Mouse (Mus musculus) retina, postnatal 1 day (tissue): ENCODE results near the gene Kcnh4.

Experiments
- DNase-seq: peaks from one replicate; pipeline ENCODE4 v3.0.0-alpha.2; 2012

The Kcnh4 gene

DNA sequence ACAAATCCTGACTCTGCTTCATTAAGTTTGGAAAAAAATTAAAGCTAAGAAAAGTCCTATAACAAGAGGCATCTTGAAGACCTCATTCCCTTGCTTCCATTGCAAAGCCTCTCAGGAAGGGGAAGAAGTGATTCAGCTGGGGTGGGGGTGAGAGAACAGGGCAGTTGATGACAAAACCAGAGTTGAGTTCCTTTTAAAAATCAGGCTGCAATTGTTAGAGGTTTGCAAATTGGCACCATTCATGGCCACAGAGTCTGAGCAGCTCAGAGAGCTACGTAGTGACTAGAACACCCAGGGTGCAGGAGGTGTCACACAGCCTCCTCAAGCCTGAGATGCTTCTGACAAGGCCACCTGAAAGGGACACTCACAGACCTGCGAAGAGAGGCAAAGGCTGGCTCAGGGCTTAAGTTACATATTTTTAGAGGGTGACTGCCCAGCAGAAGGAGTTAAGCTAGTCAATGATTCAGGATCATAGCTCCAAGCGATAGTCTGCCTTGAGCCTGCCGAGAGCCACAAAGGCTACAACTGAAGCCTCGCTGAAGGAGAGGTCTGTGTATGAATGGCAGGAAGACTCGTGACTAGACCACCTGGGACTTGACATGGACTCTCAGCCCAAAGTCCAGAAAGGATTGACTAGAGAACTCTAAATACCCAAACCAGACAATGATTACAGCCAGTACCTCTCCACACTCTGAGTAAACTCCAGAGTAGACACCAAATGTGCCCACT, 29.1 kb downstream of the Kcnh4 start:
- DNase-seq, result no peak

GRCm38 (mm10) chr11:100729976-100730375, 29.8 kb downstream of the Kcnh4 start:
- DNase-seq, result no peak

DNA sequence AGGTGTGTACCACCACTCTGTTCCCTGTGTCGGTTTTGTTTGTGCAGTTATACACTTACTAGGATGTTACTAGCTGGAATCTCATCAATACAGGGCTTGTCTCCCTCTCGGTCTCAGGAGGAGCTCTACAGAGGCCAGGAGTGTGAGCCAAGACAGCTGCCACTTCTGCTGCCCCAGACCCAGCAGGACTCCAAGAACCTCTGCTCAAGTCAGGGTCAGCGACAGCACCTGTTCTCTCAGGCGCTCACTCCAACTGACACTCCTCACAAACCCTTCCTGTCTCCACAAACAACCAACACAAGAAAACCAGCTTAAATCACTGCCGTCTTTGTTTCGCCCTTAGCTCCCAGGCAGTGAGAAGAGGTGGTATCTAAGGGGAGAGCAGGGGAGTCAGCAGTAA, 31.1 kb downstream of the Kcnh4 start:
- no peak for DNase-seq

DNA sequence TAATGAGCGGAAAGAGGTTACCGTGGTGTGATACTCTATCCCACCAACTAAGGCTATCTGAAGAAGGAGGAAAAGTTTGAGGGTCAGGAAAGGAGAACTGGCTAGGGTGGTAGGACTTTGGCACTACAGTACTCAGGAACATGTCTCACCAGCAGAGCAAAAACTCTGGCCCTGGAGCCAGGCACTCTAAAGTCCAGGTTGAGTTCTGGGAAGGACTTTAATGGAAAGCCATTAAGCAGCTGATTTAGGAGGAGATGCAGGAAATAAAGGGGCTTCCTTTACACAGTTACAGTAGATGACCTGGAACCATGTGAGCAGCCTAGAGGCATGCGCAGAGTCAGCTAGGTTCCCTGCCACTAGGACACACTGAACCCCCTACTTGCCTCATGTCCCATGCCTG, 32.5 kb downstream of the Kcnh4 start:
- no peak for DNase-seq

DNA sequence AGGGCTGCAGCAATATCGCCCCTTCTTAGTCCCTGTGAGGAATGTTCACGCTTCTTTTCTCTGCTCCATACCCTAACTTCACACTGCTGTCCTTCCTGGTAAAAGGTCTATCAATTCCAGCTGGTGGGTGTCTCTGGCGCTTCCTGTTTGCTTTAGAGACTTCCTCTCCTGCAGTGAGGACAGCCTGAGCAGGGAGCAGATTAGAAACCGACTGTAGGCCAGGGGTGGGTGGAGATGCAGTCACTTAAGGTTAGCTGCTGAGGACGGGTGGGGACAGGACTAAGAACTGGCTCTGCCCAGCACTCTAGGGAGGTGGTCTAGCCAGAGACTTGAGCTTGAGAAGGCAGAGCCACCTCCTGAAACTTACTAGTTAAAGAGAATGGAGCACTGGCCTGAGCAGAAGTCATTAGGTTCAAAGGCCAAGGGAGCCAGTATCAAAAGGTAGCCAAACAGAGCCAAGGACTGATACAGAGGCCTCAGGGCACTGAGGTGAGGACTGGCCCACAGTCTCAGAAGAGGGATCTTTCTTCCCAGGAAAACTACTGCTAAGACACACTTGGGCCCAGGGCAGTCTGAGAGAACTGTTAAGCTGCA, 34.7 kb downstream of the Kcnh4 start:
- no peak for DNase-seq

GRCm38 (mm10) chr11:100722493-100723028, 37.2 kb downstream of the Kcnh4 start:
- DNase-seq, result no peak

GRCm38 (mm10) chr11:100721776-100722492, 37.8 kb downstream of the Kcnh4 start:
- no peak for DNase-seq

DNA sequence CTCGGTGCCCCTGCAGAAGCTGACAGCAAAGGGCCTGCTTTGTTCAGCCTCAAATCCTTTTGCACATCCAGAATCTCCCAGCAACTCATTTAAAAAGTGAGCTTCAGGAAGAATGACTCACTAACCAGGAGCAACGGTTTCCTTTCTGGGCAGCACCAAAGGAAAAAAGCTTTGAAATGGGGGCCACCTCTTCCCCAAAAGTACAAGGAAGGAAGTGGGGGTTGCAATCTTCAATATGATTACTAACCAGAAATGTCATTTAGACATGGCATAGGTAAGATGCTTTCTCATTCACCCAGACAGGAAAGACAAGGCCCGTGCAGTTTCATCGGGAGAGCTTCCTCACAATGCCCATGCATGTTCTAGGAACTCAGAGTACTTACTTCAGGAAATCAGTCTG, 38.5 kb downstream of the Kcnh4 start:
- no peak for DNase-seq

DNA sequence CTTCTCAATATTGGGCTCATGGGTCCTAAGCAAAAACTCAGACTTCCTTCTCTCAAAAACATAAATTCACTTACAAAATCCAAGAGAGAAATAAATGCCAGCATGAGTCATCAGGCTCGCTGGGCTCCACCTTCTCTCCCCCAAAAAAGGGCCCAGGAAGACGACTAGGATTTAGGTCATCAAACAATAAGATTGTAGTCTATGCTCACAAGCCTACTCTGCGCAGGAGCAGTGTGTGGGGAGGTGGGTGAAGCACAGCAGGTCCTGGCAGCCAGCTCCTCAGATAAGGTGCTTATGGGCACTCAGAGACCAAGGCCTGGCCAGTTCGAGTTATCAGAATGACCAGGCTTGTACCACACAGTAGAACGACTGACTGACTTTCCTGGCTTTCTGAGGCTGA, 39.4 kb downstream of the Kcnh4 start:
- DNase-seq, result no peak

GRCm38 (mm10) chr11:100719893-100720292, 39.8 kb downstream of the Kcnh4 start:
- DNase-seq, result no peak

DNA sequence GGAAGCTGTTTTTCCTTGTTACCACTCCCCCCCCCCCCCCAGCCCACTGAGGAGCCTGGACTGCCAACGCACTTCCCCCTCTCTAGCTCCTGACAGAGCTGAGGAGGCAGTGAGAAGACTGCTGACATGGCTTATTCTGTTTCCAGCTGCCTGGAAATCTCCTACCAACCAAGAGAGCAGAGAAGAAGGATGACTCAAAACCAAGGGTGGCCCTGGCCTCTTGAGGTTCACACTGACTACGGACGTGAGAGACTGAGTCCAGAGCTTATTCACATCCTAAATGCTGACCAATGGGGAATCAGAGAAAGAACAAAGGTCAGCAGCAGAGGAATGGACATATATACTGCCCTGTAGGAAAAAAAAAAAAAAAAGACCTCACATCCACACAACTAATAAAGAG, 40.4 kb downstream of the Kcnh4 start:
- DNase-seq, result no peak

- DNase-seq, result no peak
These were observed 40.9 kb downstream of the Kcnh4 start for GRCm38 (mm10) chr11:100718866-100719265.

DNA sequence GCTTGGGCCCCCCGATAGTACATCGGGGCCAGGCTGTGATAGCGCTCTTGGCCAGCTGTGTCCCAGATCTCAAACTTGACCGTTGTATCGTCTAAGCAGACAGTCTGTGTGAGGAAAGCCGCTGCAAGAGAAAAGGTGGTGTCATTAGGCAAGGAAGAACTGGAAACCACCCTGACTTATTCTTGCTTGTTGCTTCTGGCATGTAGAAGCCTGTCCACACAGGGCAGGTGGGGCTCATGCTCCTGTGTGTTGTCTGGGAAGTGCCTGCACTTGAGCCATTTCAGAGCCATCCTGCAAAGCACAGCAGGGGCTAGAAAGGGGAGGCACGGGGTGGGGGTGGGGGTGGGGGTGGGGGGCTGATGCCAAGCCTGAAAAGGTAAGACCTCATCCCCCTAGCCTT, 41.3 kb downstream of the Kcnh4 start:
- DNase-seq, result no peak

DNA sequence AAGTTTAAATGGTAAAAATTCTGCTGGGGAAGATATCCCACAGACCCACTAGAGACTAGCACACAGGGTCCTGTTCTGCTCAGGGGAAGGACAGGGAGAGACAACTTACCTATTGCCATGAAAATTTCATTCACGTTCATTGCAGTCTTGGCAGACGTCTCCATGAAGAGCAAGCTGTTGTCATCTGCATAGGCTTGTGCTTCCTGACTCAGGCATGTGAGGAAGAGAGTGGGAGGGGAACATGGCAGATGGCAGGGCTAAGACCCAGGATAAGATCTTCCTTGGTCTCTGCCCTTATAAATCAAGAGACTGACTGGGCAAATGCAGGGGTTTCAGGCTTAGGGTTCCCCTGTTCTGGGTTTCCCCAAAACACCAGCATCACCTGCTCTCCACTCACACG, 43.1 kb downstream of the Kcnh4 start:
- no peak for DNase-seq

DNA sequence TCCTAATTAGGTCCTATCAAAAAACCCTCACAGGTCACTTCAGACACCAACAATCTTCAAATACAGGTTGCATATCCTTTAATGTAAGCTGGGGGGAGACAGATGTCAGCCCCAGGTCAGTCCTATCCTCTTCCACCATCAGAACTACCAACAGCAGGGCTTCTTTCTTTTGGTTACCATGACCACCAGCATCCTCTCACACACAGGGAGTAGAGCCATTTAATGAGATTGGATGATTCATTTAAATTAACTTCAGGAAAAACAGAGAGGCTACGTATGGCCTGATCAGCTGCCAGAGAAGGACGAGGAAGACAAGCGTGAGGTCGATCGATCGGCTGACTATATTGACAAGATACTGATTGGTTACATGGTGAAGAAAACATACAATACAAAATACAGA, 44.8 kb downstream of the Kcnh4 start:
- DNase-seq, result peak; percentile 4

GRCm38 (mm10) chr11:100714534-100714915, 45.2 kb downstream of the Kcnh4 start:
- DNase-seq, result peak; percentile 74

DNA sequence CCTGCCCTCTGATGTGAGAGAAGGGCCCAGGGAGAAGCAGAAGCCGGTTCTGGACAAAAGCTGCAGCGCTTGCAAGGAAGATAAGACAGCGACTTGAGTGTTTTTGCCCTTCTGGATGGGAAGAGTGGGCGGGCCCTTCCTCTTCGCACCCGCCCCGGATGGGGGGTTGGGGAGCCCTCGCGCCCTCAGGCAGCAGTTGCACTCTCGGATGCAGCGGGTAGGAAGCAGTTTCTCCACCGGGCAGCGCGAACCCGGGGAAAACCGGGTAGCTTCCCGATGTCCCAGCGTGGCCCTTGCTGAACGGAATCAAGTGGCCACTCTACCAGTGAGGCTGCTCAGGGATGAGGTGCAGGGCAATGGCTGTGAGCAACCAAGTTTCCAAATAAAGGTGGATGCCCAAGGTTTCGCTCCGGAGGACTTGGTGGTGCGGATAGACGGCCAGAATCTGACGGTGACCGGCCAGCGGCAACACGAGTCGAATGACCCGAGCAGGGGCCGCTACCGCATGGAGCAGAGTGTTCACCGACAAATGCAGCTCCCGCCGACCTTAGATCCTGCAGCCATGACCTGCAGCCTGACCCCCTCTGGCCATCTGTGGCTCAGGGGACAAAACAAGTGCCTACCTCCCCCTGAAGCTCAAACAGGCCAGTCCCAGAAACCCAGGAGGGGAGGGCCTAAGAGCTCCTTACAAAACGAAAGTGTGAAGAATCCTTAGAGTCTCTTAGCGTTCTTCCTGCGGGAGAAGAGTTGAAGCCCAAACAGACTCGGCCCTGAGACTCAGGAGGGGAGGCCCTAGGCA, 45.8 kb downstream of the Kcnh4 start, which contains the start of gene Hspb9:
TSS of gene Hspb9 (plus strand) at position 116 of the 799 bp plus-strand sequence.
- peak; percentile 61 for DNase-seq

GRCm38 (mm10) chr11:100713174-100713573, 46.6 kb downstream of the Kcnh4 start:
- no peak for DNase-seq

GRCm38 (mm10) chr11:100711783-100712615, 47.7 kb downstream of the Kcnh4 start, which contains the start of gene Kat2a:
TSS of gene Kat2a (minus strand) at chr11:100712465.
- peak; percentile 88 for DNase-seq

DNA sequence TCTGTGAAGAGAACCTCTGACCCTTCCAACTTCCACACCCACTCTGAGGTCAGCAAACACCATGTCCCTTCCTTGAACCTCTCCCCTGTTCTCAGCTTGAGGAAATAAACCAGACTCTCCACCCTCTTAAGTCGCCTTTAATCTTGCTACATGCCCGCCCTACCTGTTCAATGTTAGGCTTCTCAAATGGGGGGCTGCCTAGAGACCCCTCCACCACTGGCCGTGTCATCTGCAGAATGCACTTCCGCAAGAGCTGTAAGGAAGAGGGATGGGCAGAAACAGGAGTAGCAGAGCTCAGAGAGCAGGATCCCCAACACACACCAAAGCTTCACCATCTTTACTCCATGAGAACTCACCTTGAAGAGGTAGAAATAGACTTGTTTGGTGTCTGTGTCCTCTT, 48.8 kb downstream of the Kcnh4 start:
- DNase-seq, result no peak

DNA sequence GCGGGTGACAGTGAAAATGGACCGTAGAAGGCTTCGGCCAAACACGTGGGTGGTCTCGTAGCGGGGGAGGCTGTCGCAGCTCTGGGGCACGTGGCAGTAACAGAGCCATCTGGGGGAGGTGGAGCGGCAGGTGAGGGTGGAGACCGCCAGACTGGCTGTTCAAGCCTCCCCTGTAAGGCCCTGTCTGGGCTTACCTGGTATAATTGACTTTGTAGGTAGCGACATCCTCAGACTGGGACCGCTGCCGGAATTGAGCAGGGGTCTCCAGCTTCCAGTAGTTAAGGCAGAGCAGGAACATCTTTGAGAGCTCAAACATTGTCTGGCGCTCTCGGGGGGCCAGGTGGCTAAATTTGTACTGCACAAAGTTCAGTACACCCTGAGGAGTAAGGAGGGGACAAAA, 49.2 kb downstream of the Kcnh4 start:
- no peak for DNase-seq
